In genomic region chr11:101079746-101080145, GRCm38 (mm10) we compare ENCODE assay signal across 12 mouse cellular contexts. TPM values are rescaled to one million over a fixed set of nuclear protein-coding genes. Genes with fewer than 3 reads are reported as not detected.
DNase-seq lines count a peak whose midpoint lies in the region; ATAC-seq and TF ChIP-seq lines count a peak whose summit lies in the region.
"Had no signal": no experiment of that assay in that cellular context is flagged by ENCODE, and none has a peak within 500 bp of the region (broad histone marks: within the 10 kb centered on the region; RNA-seq: fewer than 3 reads in every experiment).

No protein-coding gene starts in this region.

- peak overlapping the region; percentile 47; the same call in 1 of the 2 replicates for H3K9ac ChIP-seq in heart, embryonic 12.5 days
- no peak overlapping the region for H3K9ac ChIP-seq in embryonic facial prominence, embryonic 12.5 days
- no peak overlapping the region for H3K9ac ChIP-seq in limb, embryonic 15.5 days

- peaks cover 12% of the 10 kb centered on the region for H3K36me3 ChIP-seq in heart, embryonic 12.5 days
- H3K36me3 ChIP-seq in E14TG2a.4 (ENCODE audit: insufficient read depth, low read length): peaks cover 12% of the 10 kb centered on the region
- peaks cover 5% of the 10 kb centered on the region; the same call in 1 of the 2 replicates for H3K36me3 ChIP-seq in embryonic facial prominence, embryonic 12.5 days
- H3K36me3 ChIP-seq in limb, embryonic 15.5 days: peaks cover 5% of the 10 kb centered on the region; the same call in 1 of the 2 replicates

- WGBS in heart, embryonic 12.5 days: 5% methylated on average over 27 of the region's 27 CpGs
- 2% methylated on average over 27 of the region's 27 CpGs for WGBS in embryonic facial prominence, embryonic 12.5 days
- WGBS in limb, embryonic 15.5 days: 3% methylated on average over 27 of the region's 27 CpGs

- intact Hi-C loops in heart, postnatal 10 days (cut with DNase I): no loop called here

- no peaks in the 10 kb centered on the region for H3K9me3 ChIP-seq in heart, embryonic 12.5 days (replicated peaks)
- no peaks in the 10 kb centered on the region for H3K9me3 ChIP-seq in E14TG2a.4 (ENCODE audit: low read length)
- H3K9me3 ChIP-seq in embryonic facial prominence, embryonic 12.5 days: no peaks in the 10 kb centered on the region
- H3K9me3 ChIP-seq in limb, embryonic 15.5 days: no peaks in the 10 kb centered on the region

- TF ChIP-seq CTCF in E14TG2a.4 (conservative IDR thresholded peaks at IDR 0.05; ENCODE audit: low read length): no peak

- H3K4me3 ChIP-seq in heart, embryonic 12.5 days: peak overlapping the region; percentile 33
- peak overlapping the region; percentile 70 for H3K4me3 ChIP-seq in E14TG2a.4 (replicated peaks; ENCODE audit: low read length)
- H3K4me3 ChIP-seq in embryonic facial prominence, embryonic 12.5 days: peak overlapping the region; percentile 4; the same call in 1 of the 2 replicates
- H3K4me3 ChIP-seq in limb, embryonic 15.5 days: peak overlapping the region; percentile 15

- H3K4me2 ChIP-seq in heart, embryonic 12.5 days: peak overlapping the region; percentile 58
- peak overlapping the region; percentile 32 for H3K4me2 ChIP-seq in embryonic facial prominence, embryonic 12.5 days (replicated peaks)
- peak overlapping the region; percentile 28 for H3K4me2 ChIP-seq in limb, embryonic 15.5 days

- H3K4me1 ChIP-seq in heart, embryonic 12.5 days (replicated peaks): peaks cover 25% of the 10 kb centered on the region
- H3K4me1 ChIP-seq in E14TG2a.4 (replicated peaks; ENCODE audit: low read depth, low read length): peaks cover 68% of the 10 kb centered on the region
- peaks cover 18% of the 10 kb centered on the region for H3K4me1 ChIP-seq in embryonic facial prominence, embryonic 12.5 days
- peaks cover 30% of the 10 kb centered on the region for H3K4me1 ChIP-seq in limb, embryonic 15.5 days

- no peak for DNase-seq in heart, postnatal 10 days
- no peak for DNase-seq in left cerebral cortex, adult 9 months (ENCODE audit: low spot score in 2 of 2)
- DNase-seq in cerebellum, adult 9-10 months: no peak
- DNase-seq: cerebellum, adult 11 months; kidney, postnatal 14 days; spleen, adult 18-20 months had no signal

- ATAC-seq in heart, embryonic 12.5 days (ENCODE audit: insufficient number of reproducible peaks, low FRiP score): no peak
- no peak for ATAC-seq in embryonic facial prominence, embryonic 12.5 days (ENCODE audit: insufficient number of reproducible peaks, insufficient read depth, low FRiP score, low TSS enrichment)
- ATAC-seq in limb, embryonic 15.5 days (ENCODE audit: insufficient number of reproducible peaks, low FRiP score, low TSS enrichment, low read depth): no peak
- no peak for ATAC-seq in monocyte, adult 5-6 weeks (replicated peaks; ENCODE audit: insufficient number of reproducible peaks, low FRiP score, low TSS enrichment, poor library complexity, severe bottlenecking)

- H3K27ac ChIP-seq in heart, embryonic 12.5 days (ENCODE audit: poor library complexity, severe bottlenecking): no peak overlapping the region
- H3K27ac ChIP-seq in embryonic facial prominence, embryonic 12.5 days: no peak overlapping the region
- H3K27ac ChIP-seq in limb, embryonic 15.5 days: no peak overlapping the region

- H3K27me3 ChIP-seq in heart, embryonic 12.5 days (replicated peaks): peaks cover 53% of the 10 kb centered on the region
- peaks cover 64% of the 10 kb centered on the region for H3K27me3 ChIP-seq in E14TG2a.4 (ENCODE audit: insufficient read depth, low read length)
- H3K27me3 ChIP-seq in embryonic facial prominence, embryonic 12.5 days: peaks cover 57% of the 10 kb centered on the region
- H3K27me3 ChIP-seq in limb, embryonic 15.5 days: peaks cover 57% of the 10 kb centered on the region

RNA-seq across cellular contexts. Expression of gene Hsd17b1, which starts 1.5 kb away (rescaled TPM):
- polyA plus RNA-seq in heart, embryonic 12.5 days (2016; fragmentation: Nextera tagmentation; extraction: Ambion mirVana): not detected in 2 replicates
- total RNA-seq in heart, postnatal 10 days (2021): under 1 TPM in 1 of 2 experiments, not detected in 1; 0.45 TPM
- polyA plus RNA-seq in embryonic facial prominence, embryonic 12.5 days (2016; fragmentation: Nextera tagmentation; extraction: Ambion mirVana): 0.15 TPM in 1 of 2 replicates, not detected in the other
- polyA plus RNA-seq in limb, embryonic 15.5 days (2015; fragmentation: Nextera tagmentation; extraction: Ambion mirVana): 0.14 TPM in 1 of 2 replicates, not detected in the other
- total RNA-seq in monocyte, adult 5-6 weeks (2017): 0.68 TPM in 1 of 3 replicates, not detected in the others
- total RNA-seq: MEL had no signal

RNA-seq across cellular contexts. Expression of gene Coasy, which starts 2.6 kb away (rescaled TPM):
- 27.2 and 30.4 TPM in 2 replicates for polyA plus RNA-seq in heart, embryonic 12.5 days (2016; fragmentation: Nextera tagmentation; extraction: Ambion mirVana)
- 10 to 100 TPM; 18.7 to 21.4 TPM for total RNA-seq in heart, postnatal 10 days (2021)
- 43.4 and 45.6 TPM in 2 replicates for polyA plus RNA-seq in embryonic facial prominence, embryonic 12.5 days (2016; fragmentation: Nextera tagmentation; extraction: Ambion mirVana)
- polyA plus RNA-seq in limb, embryonic 15.5 days (2015; fragmentation: Nextera tagmentation; extraction: Ambion mirVana): 40.3 TPM in 2 replicates
- total RNA-seq in monocyte, adult 5-6 weeks (2017): 11.4 to 16.6 TPM (median 16.1 TPM) in 3 replicates

RNA-seq across cellular contexts. Expression of gene Mlx, which starts 7.3 kb away (rescaled TPM):
- polyA plus RNA-seq in heart, embryonic 12.5 days (2016; fragmentation: Nextera tagmentation; extraction: Ambion mirVana): 36.2 and 37.3 TPM in 2 replicates
- total RNA-seq in heart, postnatal 10 days (2021): 10 to 100 TPM; 14.1 to 18.1 TPM
- 37.8 and 42.8 TPM in 2 replicates for polyA plus RNA-seq in embryonic facial prominence, embryonic 12.5 days (2016; fragmentation: Nextera tagmentation; extraction: Ambion mirVana)
- polyA plus RNA-seq in limb, embryonic 15.5 days (2015; fragmentation: Nextera tagmentation; extraction: Ambion mirVana): 51.7 and 53.8 TPM in 2 replicates
- 61.7 to 74.7 TPM (median 71.4 TPM) in 3 replicates for total RNA-seq in monocyte, adult 5-6 weeks (2017)

RNA-seq across cellular contexts. Expression of gene Naglu, which starts 9.9 kb away (rescaled TPM):
- 17.5 and 18.1 TPM in 2 replicates for polyA plus RNA-seq in heart, embryonic 12.5 days (2016; fragmentation: Nextera tagmentation; extraction: Ambion mirVana)
- total RNA-seq in heart, postnatal 10 days (2021): 1 to 10 TPM; 9.9 to 10.0 TPM
- 9.4 and 9.5 TPM in 2 replicates for polyA plus RNA-seq in embryonic facial prominence, embryonic 12.5 days (2016; fragmentation: Nextera tagmentation; extraction: Ambion mirVana)
- polyA plus RNA-seq in limb, embryonic 15.5 days (2015; fragmentation: Nextera tagmentation; extraction: Ambion mirVana): 12.7 and 16.4 TPM in 2 replicates
- total RNA-seq in monocyte, adult 5-6 weeks (2017): 5.6 to 14.8 TPM (median 9.9 TPM) in 3 replicates

RNA-seq across cellular contexts. Expression of gene Psmc3ip, which starts 15.5 kb away (rescaled TPM):
- 20.8 and 21.3 TPM in 2 replicates for polyA plus RNA-seq in heart, embryonic 12.5 days (2016; fragmentation: Nextera tagmentation; extraction: Ambion mirVana)
- total RNA-seq in heart, postnatal 10 days (2021): 1 to 10 TPM; 5.0 to 5.6 TPM
- polyA plus RNA-seq in embryonic facial prominence, embryonic 12.5 days (2016; fragmentation: Nextera tagmentation; extraction: Ambion mirVana): 45.7 and 46.0 TPM in 2 replicates
- polyA plus RNA-seq in limb, embryonic 15.5 days (2015; fragmentation: Nextera tagmentation; extraction: Ambion mirVana): 27.4 and 28.0 TPM in 2 replicates
- 5.0 to 6.2 TPM in 2 of 3 replicates, not detected in the other for total RNA-seq in monocyte, adult 5-6 weeks (2017)

Comparison
In these comparisons a context has a peak if more than half of its experiments do, and no peak if none do; other contexts are left out.
1. H3K4me3 ChIP-seq: peak in every context shown above with its lines; median percentile 70 in E14TG2a.4; 33 in heart, embryonic 12.5 days; 15 in limb, embryonic 15.5 days; 4 in embryonic facial prominence, embryonic 12.5 days.